Mouse (Mus musculus) leukemia stem cell, adult 10-12 weeks (primary cell): ENCODE measurements around the gene Keg1. TPM values are rescaled to one million over a fixed set of nuclear protein-coding genes. Genes with fewer than 3 reads are reported as not detected.

Experiments
- polyA plus RNA-seq: library from polyadenylated mRNA; stranded (reverse); fragments of >175 nt; gene quantifications from 2 replicates; pipeline ENCODE4 v1.2.3, GENCODE M21; 2012; ENCODE audit warnings: low replicate concordance

The Keg1 gene
- polyA plus RNA-seq = not detected in 2 replicates

GRCm38 (mm10) chr19:12695590-12695989, at the start of gene Keg1:
Keg1 (plus strand) TSS chr19:12695786.

DNA sequence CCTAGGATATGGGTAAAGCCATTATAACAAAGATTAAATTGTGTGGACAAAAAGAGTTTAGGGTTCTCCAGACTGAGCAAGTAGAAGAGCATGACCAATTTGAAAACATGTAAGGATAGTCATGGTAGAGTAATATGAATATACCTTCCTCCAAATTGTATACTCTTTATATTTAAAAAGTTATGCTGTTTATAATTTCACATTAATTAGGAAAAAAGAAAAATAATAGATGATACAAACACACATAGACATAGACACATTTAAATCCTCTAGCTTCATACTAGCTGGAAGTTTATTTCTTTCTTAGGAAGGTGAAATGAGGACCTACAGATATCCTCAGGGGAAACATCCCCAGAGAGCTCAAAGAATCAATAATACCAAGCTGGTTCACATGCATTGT, 25.4 kb upstream of the Keg1 start, which contains the start of gene Olfr1442:
TSS of gene Olfr1442 (plus strand) at position 301 of the 400 bp plus-strand sequence.

DNA sequence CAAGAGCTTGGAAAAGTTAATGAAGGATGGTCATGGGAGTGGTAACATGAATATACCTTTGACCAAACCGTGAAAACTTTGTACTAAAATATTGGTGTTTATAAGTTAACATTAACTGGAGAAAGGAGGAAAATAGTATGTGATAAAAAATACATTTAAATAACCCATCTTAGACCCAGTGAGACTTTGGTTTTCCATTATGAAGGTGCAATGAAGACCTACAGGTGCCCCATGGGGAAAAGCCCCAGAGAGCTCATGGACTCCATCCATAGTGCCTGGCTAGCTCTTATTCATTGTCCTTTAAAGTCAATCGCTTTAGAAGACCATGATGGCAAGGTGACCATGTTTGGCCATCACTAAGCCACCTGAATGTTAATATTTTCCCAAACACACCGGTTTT, 17.8 kb upstream of the Keg1 start, which contains the start of gene Olfr1443:
TSS of gene Olfr1443 (plus strand) at position 301 of the 400 bp plus-strand sequence.

DNA sequence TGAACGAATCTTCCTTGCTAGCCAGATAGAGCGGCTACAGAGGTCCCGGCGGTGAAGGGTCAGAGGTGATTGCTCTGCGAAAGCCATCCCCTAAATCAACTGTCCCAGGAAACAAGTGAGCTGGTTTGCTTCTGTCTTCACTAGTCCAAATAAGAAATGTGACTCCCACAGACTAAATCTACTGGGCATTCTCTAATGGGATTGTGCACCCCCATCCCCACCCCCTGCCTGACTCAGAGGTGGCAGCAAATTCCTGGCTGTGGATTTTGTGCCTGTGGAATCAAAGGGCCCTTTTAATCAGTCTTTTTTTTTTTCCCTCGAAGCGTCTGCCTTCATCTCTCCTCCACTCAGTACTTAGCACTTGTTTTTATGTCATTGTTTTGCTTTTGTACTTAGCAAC, 69.7 kb downstream of the Keg1 start, which contains the start of gene Cntf:
TSS of gene Cntf (minus strand) at position 325 of the 400 bp plus-strand sequence.

Other genes starting within 250 kb of the Keg1 start
- 3.4 and 4.1 TPM in 2 replicates for gene Mpeg1, start 235.0 kb upstream of the Keg1 start, polyA plus RNA-seq
- 1.2 and 1.4 TPM in 2 replicates for gene Dtx4, start 194.3 kb upstream of the Keg1 start, polyA plus RNA-seq
- gene Fam111a, start 150.0 kb upstream of the Keg1 start, polyA plus RNA-seq = 0.41 and 3.6 TPM in 2 replicates
- gene Gm4952, start 95.8 kb upstream of the Keg1 start, polyA plus RNA-seq = not detected in 2 replicates
- gene Glyat, start 62.5 kb upstream of the Keg1 start, polyA plus RNA-seq = not detected in 2 replicates
- not detected in 2 replicates for gene Olfr1442, start 25.3 kb upstream of the Keg1 start, polyA plus RNA-seq
- not detected in 2 replicates for gene Olfr1443, start 17.7 kb upstream of the Keg1 start, polyA plus RNA-seq
- gene Cntf, start 69.8 kb downstream of the Keg1 start, polyA plus RNA-seq = not detected in 2 replicates
- 27.9 and 41.2 TPM in 2 replicates for gene Zfp91, start 100.3 kb downstream of the Keg1 start, polyA plus RNA-seq
- gene Lpxn, start 100.4 kb downstream of the Keg1 start, polyA plus RNA-seq = 0.54 and 1.7 TPM in 2 replicates
- not detected in 2 replicates for gene Gm5244, start 150.9 kb downstream of the Keg1 start, polyA plus RNA-seq
- gene Olfr1444, start 161.5 kb downstream of the Keg1 start, polyA plus RNA-seq = not detected in 2 replicates
- 0.18 TPM in 1 of 2 replicates, not detected in the other for gene Olfr1445, start 188.1 kb downstream of the Keg1 start, polyA plus RNA-seq
- 0.09 TPM in 1 of 2 replicates, not detected in the other for gene Olfr1446, start 197.7 kb downstream of the Keg1 start, polyA plus RNA-seq
- not detected in 2 replicates for gene Olfr1447, start 208.0 kb downstream of the Keg1 start, polyA plus RNA-seq
- gene Olfr1448, start 228.6 kb downstream of the Keg1 start, polyA plus RNA-seq = not detected in 2 replicates
- gene Olfr1449, start 235.1 kb downstream of the Keg1 start, polyA plus RNA-seq = not detected in 2 replicates